Mouse (Mus musculus): ENCODE data around the gene Mttp.

DNA sequence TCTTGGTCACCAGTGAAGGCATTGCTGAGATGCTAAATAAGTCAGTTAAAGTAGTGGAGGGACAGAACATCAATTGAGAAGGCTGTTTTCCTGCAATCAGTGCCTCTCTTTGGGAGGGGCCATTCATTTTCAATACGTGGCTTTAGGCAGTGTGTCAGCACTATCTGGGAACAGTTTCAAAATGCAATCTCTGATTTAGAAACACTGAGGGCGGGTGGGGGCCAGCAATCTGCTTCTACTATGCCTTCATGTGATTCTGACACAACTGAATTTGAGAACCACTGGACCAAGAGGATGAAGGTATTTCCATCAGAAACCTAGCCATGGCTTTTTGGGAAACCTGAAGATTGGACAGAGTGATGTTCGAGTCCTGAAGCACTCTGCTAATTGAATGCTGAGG lies 49.5 kb downstream of the Mttp start:
- TF ChIP-seq CTCF (IDR thresholded peaks at IDR 0.05; ENCODE audit: borderline replicate concordance, extremely low read depth, insufficient read depth, insufficient read length): no peak
- TF ChIP-seq POLR2A (IDR thresholded peaks at IDR 0.05; ENCODE audit: borderline replicate concordance, extremely low read depth, insufficient read depth, insufficient read length, poor library complexity, severe bottlenecking): no peak
